Mouse (Mus musculus): ENCODE results near the gene Coq6.

DNA sequence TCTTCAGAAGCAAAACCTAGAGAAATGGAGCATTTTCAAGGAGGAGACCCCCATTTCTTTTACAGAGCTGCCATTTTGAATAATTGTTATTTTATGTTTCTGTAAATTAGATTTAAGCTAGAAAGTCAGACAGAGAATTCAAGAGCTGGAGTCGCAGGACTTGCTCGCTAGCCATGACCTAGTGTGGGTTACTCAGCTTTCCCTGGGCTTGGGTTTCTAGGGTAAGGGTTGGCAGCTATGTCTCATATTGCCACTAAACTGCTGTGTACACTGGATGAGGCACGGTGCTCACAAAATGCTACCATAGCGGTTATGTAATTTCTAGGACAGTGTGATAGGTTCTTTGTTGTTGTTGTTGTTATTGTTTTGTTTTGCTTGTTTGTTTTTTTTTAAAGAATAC, 31.2 kb downstream of the Coq6 start:
- TF ChIP-seq POLR2A (IDR thresholded peaks at IDR 0.05; ENCODE audit: control insufficient read depth, extremely low read depth, insufficient read depth, low read length, poor library complexity) (no peak), CTCF (IDR thresholded peaks at IDR 0.05; ENCODE audit: borderline replicate concordance, control insufficient read depth, extremely low read depth, insufficient read depth, low read length, poor library complexity) (no peak)

Data from thymus, adult 2 months (tissue).